Mouse (Mus musculus) CD4-positive helper T cell, adult 2 months (primary cell): ENCODE measurements around the gene Spsb1.

Source experiments
- DNase-seq: peaks from one replicate; pipeline ENCODE4 v3.0.0-alpha.2; 2012; ENCODE audit warnings: low read depth, missing footprints, low spot score

Spsb1 gene

GRCm38 (mm10) chr4:149918455-149919070 lies 36.3 kb downstream of the Spsb1 start:
- no peak for DNase-seq

DNA sequence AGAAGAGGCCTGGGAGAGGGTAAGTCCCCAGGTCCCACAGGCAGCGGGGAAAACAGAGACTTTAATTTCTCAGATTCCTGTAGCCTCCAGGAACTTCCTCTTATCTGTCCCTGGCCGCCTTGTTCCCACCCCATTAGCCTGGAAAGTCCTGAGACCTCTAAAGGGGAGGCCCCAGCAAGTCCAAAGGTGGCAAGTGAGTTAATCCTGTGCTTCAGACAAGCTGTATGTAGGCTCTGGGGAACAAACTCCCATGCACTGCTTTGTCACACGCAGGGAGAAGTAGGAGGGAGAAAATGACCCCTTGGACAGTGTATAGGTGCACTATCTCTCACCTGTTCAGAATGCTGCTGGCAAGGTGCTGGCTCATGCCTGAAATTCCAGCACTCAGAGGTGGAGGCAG lies 38.0 kb downstream of the Spsb1 start:
- DNase-seq: no peak

DNA sequence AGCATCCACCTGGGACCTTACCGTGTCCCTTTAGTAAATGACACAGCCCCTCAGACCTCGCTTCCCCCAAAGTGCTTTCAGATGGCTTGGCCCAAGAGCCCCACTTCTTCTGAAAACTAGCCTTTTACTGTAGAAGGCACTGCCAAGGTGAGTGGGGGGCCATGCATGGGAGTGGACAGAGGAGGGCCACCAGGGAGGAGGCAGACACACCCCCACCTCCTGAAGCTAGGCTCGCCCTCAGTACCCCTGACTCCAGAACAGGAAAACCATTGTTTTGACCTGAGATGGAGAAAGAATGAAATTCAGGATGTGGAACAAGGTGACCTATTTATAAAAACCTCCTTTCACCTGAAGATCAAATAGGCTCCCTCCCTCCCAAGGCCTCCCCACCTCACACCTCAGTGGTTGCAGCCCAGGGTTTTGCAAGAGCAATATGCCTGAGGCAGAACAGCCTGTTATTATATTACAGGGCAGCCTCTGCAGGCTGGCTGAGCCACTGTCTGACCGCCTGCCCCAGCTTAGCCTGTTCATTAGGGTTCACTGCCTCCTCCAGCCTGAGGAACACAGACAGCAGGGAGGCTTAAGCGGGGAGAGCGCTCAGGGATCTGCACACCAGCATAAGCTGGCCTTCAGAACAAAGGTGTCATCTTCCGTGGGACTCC lies 41.0 kb downstream of the Spsb1 start:
- DNase-seq: no peak

GRCm38 (mm10) chr4:149912451-149912850 lies 42.4 kb downstream of the Spsb1 start:
- DNase-seq: peak; percentile 68

DNA sequence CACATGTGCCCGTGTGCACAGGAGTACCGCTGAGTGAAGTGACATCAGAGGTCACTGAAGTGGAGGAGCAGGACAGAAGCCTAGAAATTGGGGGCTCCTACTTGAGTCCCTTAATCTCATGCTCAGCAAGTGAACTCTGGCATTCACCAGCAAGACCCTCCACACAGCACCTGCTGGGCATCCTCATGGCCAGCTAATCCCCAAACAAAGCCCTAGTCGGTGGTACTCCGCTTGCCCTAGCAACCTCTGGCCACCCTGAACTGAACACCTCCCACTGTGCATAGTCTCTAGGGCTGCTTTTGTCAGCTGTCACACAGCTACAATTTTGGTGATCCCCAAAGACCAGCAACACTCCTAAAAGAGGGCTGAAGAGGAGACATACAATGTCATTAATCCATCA lies 44.3 kb downstream of the Spsb1 start:
- DNase-seq: no peak

DNA sequence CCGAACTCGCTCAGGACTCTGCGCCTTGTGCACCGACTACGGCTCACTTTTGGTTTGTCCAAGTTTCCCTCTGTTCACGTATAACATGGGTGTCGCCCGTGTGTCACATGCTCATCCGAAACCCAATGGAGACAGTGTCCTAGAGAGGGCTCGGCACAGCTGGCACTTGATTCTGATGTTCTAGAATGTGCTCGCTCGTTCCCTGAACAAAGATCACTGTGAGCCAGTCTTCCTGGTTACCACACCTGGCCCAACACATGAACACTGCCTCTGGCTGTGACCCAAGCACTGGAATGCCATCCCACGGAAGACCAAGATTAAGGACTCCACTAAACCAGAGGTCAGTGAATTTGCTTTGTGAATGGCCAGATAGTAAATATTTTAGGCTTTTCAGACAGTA lies 45.3 kb downstream of the Spsb1 start:
- no peak for DNase-seq

DNA sequence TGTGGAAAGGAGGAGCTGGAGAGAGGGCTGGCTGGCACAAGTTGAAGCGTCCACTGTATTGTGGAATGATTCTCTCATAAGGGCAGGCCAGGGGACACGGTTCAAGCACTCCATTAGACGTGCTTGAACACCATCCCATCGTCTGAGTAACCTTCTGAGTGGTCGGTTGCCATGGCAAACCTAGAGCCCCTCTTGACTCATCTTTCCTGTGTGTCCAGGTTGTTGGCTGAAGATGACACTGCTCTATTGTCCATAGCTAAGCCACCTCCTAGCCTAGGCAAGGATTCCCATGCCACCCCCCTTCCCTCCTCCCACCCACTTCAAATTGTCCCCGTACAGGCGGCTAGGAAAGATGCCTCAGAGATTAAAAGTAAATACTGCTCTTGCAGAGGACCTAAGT lies 45.9 kb downstream of the Spsb1 start:
- no peak for DNase-seq

DNA sequence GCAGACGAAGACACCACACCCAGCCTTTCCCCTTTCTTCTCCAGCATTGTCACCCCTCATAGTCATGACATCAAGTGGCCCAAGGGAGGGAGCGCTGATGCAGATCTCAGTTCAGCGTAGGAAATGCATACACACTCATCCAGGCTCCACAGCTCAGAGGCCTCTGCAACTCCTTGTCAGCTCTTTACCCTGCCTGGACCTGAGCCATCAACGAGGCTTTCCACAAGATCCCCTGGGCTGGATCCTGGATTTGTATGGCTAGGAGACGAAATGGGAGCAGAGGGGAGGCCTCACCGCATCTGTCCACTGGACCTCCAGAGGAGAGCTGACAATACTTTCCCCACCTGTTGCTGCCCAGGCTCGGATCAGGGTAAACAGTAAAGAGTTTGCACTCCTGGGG lies 47.2 kb downstream of the Spsb1 start:
- DNase-seq: no peak

- no peak for DNase-seq
These were observed 47.9 kb downstream of the Spsb1 start for GRCm38 (mm10) chr4:149906921-149907320.

- DNase-seq: no peak
These were observed 49.4 kb downstream of the Spsb1 start for GRCm38 (mm10) chr4:149905302-149905974.

DNA sequence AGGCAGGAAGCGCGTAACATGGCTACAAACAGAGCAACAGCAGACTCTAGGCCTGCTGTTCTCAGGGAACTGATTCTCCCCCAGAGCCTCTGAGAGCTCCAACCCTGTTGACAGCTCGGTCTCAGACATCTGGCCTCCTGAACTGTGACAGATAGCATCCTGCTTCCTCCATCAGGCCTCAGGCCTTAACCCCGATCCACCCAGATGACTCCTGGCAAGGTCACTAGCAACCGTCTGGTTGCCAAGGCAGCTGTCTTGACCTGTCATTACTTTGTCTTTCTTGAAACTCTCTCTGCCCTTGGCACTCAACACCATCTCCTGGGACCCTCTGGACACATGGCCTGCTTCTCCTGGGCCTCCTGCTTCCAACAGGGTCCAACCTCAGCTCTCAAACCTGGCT lies 51.8 kb downstream of the Spsb1 start:
- no peak for DNase-seq

DNA sequence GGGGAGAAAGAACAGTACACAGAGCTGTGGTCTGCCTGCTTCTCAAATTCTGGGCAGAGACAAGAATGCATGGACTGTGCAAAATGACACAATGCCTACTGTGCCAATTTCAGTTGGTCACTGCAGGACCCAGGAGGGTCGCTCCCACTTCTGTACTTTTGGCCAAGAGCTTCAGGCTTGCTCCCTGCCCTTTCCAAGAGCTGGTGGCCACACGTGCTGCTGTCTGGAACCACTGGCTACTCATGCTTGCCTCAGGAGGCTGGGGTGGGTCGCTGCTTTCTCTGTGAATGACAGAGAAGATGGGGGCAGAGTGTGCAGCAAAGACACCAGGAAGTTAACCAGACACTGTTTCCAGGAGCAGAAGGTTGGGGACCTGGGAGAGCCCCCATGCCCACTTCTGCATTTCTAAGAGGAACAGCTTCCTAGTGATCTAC lies 53.5 kb downstream of the Spsb1 start:
- DNase-seq: no peak

DNA sequence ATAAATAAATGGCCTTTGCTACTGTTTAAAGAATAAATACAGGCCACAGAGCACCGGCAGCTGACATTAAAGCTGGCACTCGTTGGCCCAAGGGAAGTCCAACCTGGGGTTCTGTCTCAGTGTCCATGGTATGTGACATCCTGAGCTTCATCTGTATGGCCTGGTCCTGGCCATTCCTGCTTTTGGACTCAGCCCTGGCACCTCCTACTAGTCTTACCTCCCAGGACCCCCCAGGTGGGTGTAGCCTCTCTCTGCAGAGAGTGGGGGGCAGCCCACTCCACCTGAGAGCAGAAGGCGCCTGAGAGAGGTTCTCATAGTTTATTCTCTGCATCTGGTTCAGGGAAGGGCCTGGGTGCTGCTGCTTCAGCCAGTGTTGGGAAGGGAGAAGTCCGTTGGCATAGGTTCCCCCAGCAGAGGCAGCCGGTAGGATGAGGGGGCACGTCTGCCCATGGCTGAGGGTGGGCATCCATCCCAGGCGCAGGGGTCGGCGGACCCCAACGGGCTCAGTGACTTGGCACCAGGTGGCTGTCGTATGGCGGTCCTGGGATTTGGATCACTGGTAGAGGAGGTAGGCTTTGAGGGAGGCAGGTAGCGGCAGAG lies 57.1 kb downstream of the Spsb1 start:
- no peak for DNase-seq

DNA sequence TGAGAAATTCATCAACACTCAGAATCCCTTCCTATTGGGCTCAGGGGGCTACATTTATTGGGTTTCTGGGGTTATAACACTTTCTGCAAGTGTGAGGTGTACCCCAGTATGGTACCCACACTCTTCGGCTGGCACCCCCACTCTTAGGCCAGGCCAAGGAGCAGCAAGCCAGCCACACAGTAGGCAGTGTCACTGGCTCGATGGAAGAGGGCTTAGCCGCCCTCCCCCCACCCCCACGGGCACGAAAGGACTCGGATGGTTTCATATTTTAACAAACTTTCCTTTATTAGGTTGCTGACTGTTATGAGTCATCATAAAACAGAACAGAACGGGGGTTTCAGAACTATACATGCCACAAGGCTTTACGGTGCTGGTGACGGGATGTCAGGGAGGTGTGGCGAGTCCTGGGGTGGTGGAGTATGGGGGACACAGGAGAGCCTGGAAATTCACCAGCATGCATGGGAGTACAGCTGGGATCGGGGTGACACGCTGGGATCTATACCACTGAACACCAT lies 58.8 kb downstream of the Spsb1 start:
- no peak for DNase-seq

DNA sequence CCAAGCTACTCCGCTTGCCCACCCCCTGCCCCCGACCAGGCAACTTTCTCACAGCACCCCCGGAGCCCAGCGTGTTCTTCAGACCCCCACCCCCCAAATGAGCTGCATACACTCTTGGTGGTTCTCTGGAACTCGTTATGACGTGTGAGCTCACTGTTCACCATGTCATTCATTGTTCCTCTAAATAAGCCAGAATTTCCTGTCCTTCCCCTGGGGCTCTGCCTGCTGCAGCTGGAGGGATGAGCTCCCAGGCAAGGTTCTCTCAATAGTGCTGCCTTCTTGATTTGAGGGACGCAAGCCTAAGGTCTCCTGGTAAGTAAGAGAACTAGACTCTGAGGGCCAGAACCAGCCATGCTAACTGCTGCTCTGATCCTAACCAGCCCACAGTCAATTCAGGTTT lies 59.6 kb downstream of the Spsb1 start:
- DNase-seq: no peak

DNA sequence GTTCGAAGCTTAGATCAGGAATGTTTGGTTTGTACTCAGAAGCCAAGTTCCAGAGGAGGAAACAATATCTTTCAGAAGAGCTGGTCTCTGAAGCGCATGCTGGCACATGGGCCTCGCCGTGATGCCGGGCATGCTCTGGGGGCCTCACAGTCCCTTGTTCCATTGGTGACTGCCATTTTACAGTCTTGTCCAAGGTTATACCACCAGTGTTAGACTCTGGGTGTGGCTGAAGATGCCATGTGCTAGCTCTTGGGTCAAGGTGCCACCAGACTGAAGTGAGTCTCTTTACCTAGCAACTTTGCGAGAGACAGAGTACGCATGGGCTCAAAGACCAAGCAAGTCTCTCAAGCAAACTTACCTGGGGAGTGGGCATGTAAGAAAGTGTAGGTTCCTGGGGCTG lies 60.5 kb downstream of the Spsb1 start:
- no peak for DNase-seq

DNA sequence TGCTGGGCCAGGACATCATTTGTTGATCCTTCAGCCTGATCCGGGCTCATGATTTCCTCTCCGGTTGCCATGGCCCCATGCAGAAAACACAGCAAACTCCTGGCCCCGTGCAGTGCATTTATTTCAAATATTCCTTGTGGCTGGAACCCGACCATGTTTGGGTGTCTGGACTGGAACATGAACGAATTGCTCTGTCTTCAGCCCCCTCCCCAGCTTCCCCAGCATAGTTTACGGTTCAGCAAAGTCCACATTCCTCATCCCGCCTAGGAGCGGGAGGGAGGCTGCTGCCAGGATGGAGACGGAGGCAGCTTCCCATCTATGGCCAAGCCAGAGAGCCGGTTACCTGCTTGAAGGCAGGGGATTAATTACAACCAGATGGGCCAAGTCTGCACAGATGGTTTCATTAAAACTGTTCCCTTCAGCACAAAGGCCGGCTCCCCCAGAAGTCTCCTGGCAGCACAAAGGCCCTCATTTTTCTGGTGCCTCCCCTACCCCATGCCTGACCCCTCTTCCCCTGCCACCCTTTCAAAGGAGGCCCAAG lies 61.2 kb downstream of the Spsb1 start:
- no peak for DNase-seq

- DNase-seq: no peak
These were observed 63.5 kb downstream of the Spsb1 start for GRCm38 (mm10) chr4:149891172-149891960.

GRCm38 (mm10) chr4:149890551-149890950 lies 64.3 kb downstream of the Spsb1 start:
- no peak for DNase-seq

GRCm38 (mm10) chr4:149889851-149890250 lies 65.0 kb downstream of the Spsb1 start:
- peak; percentile 36 for DNase-seq

DNA sequence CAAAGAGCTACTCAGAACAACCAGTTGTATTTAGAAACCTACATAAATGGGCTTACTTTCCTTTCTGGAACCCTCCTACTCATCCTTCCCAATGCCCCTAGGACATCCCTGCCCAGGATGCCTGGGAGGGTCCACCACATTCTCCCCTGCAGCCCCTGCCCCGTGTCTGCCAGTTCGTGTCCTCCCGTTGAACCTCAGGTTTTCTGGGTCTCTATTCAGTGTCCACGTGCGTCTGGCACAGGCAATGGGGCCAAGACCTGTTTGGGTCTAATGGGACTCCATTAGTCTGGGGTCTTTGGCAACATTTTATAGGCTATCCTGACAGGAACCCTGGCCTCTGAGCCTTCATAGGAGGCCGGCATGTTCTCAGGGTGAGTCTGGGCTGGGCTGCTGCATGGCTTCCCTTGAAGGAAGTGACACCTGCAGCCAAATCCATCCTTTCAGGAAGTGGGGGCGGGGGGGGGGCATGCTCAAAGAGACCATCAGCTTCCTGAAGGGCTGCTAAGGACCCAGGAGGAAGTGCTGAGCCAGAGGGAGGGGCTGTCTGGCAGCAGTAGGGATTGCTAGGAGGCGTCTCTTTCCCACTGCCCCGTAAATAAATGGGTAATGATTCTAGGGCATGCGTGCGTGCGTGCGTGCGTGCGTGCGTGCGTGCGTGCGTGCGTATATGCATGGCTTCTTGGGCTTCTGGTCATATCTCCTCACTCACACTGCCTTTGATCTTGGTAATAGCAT lies 65.9 kb downstream of the Spsb1 start:
- DNase-seq: peak; percentile 62
